Mouse (Mus musculus): ENCODE results near the gene Rdh1. TPM values are rescaled to one million over a fixed set of nuclear protein-coding genes. Genes with fewer than 3 reads are reported as not detected.
"Not testable (repeated sequence)": the region's sequence is repeated elsewhere in the genome, so short reads cannot be mapped to it uniquely, and the experiment has no call there.

Rdh1 gene
- polyA plus RNA-seq, 1 experiment from 2014 or later, result not detected

DNA sequence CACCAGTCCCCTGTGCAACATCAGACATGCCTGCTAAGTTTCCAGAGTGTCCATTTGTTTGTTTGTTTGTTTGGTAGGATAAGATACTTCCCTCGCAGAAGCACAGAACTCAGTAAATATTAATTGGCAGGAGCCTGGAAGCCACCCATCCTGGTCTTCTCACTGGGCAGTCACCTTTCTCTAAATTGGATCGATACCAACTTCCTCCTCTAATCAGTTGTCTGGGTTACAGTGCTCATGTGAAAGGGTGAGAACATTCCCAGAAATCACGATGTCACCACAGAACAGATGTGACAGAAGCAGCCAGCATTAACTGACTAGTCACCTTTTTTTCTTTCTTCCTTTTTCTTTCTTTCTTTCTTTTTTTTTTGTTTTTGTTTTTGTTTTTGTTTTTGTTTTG, 4.3 kb upstream of the Rdh1 start:
- no peaks in the 10 kb centered on the region for H3K27me3 ChIP-seq (ENCODE audit: low read depth, poor library complexity, severe bottlenecking)
- no peak overlapping the region for H3K27ac ChIP-seq
- peaks cover 9% of the 10 kb centered on the region for H3K4me1 ChIP-seq
- H3K9me3 ChIP-seq (replicated peaks), result no peaks in the 10 kb centered on the region
- no peak overlapping the region for H3K4me3 ChIP-seq
- H3K36me3 ChIP-seq, result no peaks in the 10 kb centered on the region
- no peak for DNase-seq (ENCODE audit: low spot score)
- WGBS, result 75% methylated on average over 3 of the region's 3 CpGs

DNA sequence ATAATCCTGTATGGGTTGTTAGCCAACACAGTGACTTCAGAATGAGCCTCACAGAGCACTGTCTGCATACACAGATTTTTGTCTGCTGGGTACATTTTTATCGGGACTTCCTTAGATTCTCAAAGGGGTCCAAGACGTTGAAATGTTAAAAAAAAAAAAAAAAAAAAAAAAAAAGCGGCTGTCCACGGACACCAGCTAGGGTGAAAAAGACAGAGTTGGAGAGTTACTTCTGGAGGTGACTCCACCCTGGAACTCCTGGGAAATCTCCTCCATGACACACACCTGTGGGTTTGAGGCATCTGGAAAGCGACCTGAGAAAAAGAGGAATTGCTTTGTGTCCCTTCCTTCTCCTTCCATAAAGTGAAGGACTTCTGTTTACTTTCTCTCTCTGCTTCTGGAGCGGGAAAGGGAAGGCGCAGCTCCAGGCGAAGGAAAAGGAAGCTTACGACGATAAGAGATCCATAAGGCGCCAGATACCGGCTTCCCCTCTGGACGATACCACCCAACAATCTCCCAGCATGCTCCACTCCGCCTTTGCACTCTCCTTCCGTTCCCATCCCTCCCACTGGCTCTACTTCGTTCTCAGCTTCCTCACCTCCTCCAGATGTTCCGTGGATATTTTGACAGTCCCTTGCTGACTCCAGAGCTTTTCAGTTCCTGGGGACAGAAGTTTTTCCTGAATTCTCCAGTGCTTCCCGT, 3.6 kb upstream of the Rdh1 start:
- Histone ChIP-seq H3K4me1 (0 out of 2 replicates have a peak, but pooled peaks cover 5% of the 10 kb centered on the region), H3K9me3 (replicated peaks) (no peaks in the 10 kb centered on the region), H3K36me3 (no peaks in the 10 kb centered on the region), H3K27me3 (ENCODE audit: low read depth, poor library complexity, severe bottlenecking) (no peaks in the 10 kb centered on the region), H3K27ac (no peak overlapping the region), H3K4me3 (peak overlapping the region; percentile 23; the same call in 1 of the 2 replicates)
- no peak for DNase-seq (ENCODE audit: low spot score)
- WGBS, result 43% methylated on average over 18 of the region's 18 CpGs

DNA sequence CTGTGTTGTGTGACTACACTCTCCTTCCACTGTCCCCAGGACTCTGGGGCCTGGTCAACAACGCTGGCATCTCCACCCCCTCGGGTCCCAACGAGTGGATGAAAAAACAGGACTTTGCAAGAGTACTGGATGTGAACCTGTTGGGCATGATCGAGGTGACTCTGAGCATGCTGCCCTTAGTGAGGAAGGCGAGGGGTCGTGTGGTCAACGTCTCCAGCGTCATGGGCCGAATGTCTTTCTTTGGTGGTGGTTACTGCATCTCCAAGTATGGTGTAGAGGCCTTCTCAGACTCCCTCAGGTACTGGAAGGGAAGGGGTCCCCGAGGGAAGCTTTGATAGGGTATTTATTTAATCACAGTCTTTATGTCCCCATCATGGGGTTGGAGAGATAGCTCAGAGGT, 3.4 kb downstream of the Rdh1 start:
- not testable (repeated sequence) for H3K9me3 ChIP-seq (replicated peaks); H3K27me3 ChIP-seq (ENCODE audit: low read depth, poor library complexity, severe bottlenecking); DNase-seq (ENCODE audit: low spot score); H3K27ac ChIP-seq; H3K4me3 ChIP-seq; H3K36me3 ChIP-seq; H3K4me1 ChIP-seq
- 90% methylated on average over 10 of the region's 10 CpGs for WGBS

DNA sequence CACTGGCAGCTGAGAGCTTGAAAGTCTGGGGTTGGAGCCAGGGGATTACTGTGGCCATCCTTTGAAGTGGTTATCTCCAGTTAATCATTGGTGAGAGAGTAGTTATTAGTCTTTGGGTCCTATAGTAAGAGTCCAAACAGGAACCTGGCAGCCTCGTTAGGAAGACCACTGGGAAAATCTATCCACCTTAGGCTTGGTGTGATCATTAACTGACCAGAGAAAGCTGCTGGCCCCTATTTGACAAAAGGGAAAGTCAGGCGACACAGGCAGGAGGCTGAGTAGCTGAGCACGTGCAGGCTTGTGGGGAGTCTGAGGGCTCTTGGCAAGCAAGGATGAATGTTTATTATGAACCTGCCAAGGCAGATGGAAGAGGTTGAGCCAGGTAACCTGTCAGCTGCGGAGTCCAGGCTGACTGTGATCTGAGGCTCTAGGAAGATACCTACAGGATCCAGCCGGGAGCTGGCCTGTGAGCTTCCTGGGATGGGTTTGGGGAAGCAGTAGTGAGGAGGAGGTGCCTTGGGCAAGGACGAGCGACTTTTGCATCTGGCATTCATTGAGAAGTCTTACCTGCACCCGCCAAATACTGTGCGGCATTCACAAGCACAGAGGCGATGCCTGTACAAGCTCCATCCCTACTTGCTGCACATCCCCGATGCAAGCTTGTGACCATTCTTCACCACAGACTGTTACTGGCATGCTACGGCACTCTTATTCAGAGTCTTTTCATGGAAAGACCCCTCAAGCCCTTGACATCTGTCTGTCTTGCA, 4.6 kb downstream of the Rdh1 start:
- H3K4me1 ChIP-seq, result no peaks in the 10 kb centered on the region
- H3K27ac ChIP-seq, result no peak overlapping the region
- no peak for DNase-seq (ENCODE audit: low spot score)
- H3K36me3 ChIP-seq, result no peaks in the 10 kb centered on the region
- no peaks in the 10 kb centered on the region for H3K9me3 ChIP-seq (replicated peaks)
- no peaks in the 10 kb centered on the region for H3K27me3 ChIP-seq (ENCODE audit: low read depth, poor library complexity, severe bottlenecking)
- H3K4me3 ChIP-seq, result no peak overlapping the region
- WGBS, result 70% methylated on average over 12 of the region's 12 CpGs

DNA sequence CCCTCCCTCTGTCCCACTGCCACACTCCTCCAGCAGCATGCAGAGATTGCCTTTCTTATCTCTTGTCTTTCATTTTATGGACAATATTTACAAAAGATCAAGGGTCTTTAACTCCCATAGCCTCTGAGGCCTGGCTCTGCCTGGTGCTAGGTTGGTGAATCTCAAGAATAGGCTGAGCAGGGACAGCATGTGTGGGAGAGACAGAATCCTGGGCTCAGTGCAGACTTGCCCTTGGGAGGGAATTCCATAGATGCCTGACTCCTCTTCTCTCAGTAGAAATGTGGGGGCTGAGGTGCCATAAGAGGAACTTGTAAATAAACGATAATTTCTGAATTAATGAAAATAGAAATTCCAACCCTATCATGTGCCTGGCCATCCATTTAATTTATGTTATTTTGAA, 7.0 kb downstream of the Rdh1 start:
- Histone ChIP-seq H3K4me3 (no peak overlapping the region), H3K9me3 (replicated peaks) (no peaks in the 10 kb centered on the region), H3K27ac (no peak overlapping the region), H3K36me3 (no peaks in the 10 kb centered on the region), H3K4me1 (no peaks in the 10 kb centered on the region), H3K27me3 (ENCODE audit: low read depth, poor library complexity, severe bottlenecking) (no peaks in the 10 kb centered on the region)
- DNase-seq (ENCODE audit: low spot score), result no peak
- 78% methylated on average over 1 of the region's 1 CpGs for WGBS

DNA sequence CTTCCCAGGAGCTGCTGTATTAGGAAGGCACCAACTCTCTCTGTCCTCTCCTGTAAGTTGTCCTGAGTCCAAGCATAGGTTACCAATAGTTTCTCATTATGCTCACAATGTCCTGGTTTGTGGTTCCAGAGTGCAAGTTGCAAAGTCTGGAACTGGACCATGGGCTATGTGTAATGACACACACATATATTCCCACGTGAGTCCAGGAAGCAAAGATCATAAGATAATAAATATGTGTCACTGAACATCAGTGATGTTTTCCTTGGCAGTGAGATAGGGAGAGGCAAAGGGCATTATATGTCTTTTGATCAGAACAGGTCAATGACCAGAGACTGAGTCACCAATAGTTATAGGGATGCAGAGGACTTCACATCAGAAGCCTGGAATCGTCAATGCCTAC, 16.5 kb downstream of the Rdh1 start, which contains the start of gene Rdh9:
Gene Rdh9 (plus strand): TSS at position 376 of the 400 bp plus-strand sequence.
- Histone ChIP-seq H3K27ac (no peak within 1 kb of the TSS), H3K36me3 (no peaks in the 10 kb centered on the region), H3K4me3 (no peak within 1 kb of the TSS), H3K9me3 (replicated peaks) (no peaks in the 10 kb centered on the region), H3K4me1 (no peaks in the 10 kb centered on the region), H3K27me3 (ENCODE audit: low read depth, poor library complexity, severe bottlenecking) (no peaks in the 10 kb centered on the region)
- WGBS, result 84% methylated on average over 2 of the region's 2 CpGs
- DNase-seq (ENCODE audit: low spot score), result no peak

DNA sequence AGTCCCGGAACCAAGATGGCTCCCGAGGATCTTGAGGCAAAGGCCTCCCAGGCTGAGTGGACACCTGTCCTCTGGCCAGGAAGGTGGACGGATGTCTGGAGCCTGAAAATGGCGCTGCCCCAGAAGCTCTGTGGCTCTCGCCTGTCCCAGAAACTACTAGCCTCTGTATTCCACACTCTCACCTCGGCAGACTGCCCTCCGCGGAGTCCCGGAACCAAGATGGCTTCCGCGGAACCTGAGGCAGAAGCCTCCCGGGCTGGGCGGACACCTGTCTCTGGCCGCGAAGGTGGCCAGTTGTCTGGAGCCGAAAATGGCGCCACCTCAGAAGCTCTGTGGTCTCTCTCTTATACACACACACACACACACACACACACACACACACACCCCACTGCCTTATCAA, 22.8 kb downstream of the Rdh1 start:
- 97% methylated on average over 17 of the region's 17 CpGs for WGBS

DNA sequence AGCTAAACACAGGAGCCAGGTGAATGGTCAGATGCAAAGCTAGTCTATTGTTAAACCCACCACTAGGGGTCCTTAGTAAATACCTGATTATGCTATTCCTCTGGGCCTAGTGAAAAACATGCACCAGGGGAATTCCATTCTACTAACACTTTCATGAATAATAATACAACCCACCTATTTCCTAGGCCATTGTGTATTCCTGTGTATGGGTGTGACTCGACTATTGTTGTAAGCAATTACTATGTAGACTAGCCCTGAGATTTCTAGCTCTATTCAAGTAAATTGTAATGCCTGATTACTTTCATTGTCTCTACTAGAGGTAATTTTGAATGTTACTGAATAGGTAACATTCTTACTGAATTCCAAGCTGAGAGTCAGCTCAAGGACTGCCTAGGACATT, 25.9 kb downstream of the Rdh1 start:
- H3K27me3 ChIP-seq (ENCODE audit: low read depth, poor library complexity, severe bottlenecking); H3K27ac ChIP-seq; H3K36me3 ChIP-seq; DNase-seq (ENCODE audit: low spot score); H3K4me3 ChIP-seq; H3K9me3 ChIP-seq (replicated peaks); H3K4me1 ChIP-seq: not testable (repeated sequence)
- 84% methylated on average over 1 of the region's 1 CpGs for WGBS

More for the DNA sequence above, 22.8 kb downstream of the Rdh1 start:
- DNase-seq (ENCODE audit: low spot score); H3K27ac ChIP-seq; H3K27me3 ChIP-seq (ENCODE audit: low read depth, poor library complexity, severe bottlenecking); H3K4me1 ChIP-seq; H3K36me3 ChIP-seq; H3K4me3 ChIP-seq; H3K9me3 ChIP-seq (replicated peaks): not testable (repeated sequence)

DNA sequence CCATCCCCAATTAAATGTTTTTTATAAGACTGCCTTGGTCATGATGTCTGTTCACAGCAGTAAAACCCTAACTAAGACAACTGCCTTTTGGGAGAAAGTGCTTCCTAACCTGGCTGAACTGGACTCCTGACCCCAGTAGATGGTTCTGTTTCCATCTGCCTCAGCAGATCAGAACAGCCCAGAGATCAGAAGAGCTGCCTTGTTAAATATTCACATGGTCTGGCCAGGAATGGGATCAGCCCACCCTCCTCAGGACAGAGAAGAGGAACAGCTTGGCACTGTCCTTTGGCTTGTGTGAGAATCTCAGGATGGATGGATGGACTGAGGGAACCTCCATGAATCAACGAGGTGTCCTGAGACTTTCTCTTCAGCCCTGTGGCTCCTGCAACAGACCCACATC, 39.8 kb downstream of the Rdh1 start:
- H3K36me3 ChIP-seq, result no peaks in the 10 kb centered on the region
- WGBS, result 85% methylated on average over 1 of the region's 1 CpGs
- no peak for DNase-seq (ENCODE audit: low spot score)
- H3K4me3 ChIP-seq, result no peak overlapping the region
- H3K27me3 ChIP-seq (ENCODE audit: low read depth, poor library complexity, severe bottlenecking), result no peaks in the 10 kb centered on the region
- no peak overlapping the region for H3K27ac ChIP-seq
- no peaks in the 10 kb centered on the region for H3K9me3 ChIP-seq (replicated peaks)
- no peaks in the 10 kb centered on the region for H3K4me1 ChIP-seq

DNA sequence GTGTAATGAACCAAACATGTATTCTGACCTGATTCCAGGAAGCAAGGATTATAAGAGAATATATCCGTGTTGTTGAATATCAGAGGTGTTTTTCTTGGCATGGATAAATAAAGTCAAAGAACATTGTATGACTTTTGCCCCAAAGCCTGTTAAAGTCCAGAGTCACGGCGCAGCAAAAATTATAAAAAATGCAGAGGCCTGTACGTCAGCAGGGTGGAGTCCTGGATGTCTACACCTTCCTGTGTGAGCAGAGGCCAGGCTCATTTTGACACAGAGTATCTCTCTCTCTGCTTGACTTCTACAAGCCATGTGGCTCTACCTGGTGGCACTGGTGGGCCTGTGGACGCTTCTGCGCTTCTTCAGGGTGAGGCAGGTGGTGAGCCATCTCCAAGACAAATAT, 41.4 kb downstream of the Rdh1 start, which contains the start of gene Rdh16:
Gene Rdh16 (plus strand): TSS at position 262 of the 400 bp plus-strand sequence.
- DNase-seq (ENCODE audit: low spot score), result no peak
- H3K9me3 ChIP-seq (replicated peaks), result no peaks in the 10 kb centered on the region
- WGBS, result 90% methylated on average over 6 of the region's 6 CpGs
- no peaks in the 10 kb centered on the region for H3K36me3 ChIP-seq
- no peak within 1 kb of the TSS for H3K4me3 ChIP-seq
- no peak within 1 kb of the TSS for H3K27ac ChIP-seq
- no peaks in the 10 kb centered on the region for H3K4me1 ChIP-seq
- no peaks in the 10 kb centered on the region for H3K27me3 ChIP-seq (ENCODE audit: low read depth, poor library complexity, severe bottlenecking)

DNA sequence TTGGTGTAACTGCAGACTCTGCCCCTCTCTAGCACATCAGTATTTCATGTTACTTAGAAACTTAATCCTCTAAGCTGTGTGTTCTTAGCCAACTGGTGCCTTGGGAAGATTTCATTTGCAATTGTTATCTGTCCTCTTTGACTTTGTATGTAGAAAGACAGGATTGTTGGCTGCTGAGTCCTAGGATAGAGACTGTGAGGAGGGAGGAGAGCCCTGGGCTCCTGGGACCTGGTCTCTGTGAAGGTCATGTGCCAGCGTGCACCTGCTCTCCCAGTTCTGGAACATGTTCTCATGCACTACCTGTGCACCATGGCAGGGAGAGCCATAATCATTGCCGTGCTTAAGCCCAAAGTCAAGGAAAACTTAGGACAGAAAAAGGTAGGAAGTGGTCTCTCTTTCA, 42.1 kb downstream of the Rdh1 start:
- H3K27me3 ChIP-seq (ENCODE audit: low read depth, poor library complexity, severe bottlenecking), result no peaks in the 10 kb centered on the region
- H3K27ac ChIP-seq, result no peak overlapping the region
- no peaks in the 10 kb centered on the region for H3K4me1 ChIP-seq
- DNase-seq (ENCODE audit: low spot score), result no peak
- no peak overlapping the region for H3K4me3 ChIP-seq
- no peaks in the 10 kb centered on the region for H3K9me3 ChIP-seq (replicated peaks)
- H3K36me3 ChIP-seq, result no peaks in the 10 kb centered on the region
- WGBS, result 90% methylated on average over 2 of the region's 2 CpGs

DNA sequence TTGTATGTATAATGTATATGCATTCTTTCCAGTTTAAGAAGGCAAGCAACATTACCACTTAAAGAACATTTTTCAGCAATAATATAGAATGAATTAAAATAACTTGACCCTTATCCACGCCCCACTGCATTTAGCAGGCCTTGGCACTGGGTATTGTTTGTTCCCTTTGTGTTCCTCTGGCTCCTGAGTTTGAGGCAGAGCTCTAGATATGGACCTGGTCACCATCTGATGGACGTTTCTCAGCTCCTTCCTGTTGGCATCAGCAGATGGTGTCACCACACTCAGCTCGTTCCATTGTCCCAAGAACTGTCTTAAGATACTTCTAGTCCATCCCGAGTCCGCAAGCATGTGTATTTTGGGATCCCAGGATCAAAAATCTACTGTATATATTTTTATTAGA, 42.7 kb downstream of the Rdh1 start:
- H3K9me3 ChIP-seq (replicated peaks), result no peaks in the 10 kb centered on the region
- 80% methylated on average over 5 of the region's 5 CpGs for WGBS
- no peaks in the 10 kb centered on the region for H3K27me3 ChIP-seq (ENCODE audit: low read depth, poor library complexity, severe bottlenecking)
- no peak for DNase-seq (ENCODE audit: low spot score)
- H3K36me3 ChIP-seq, result no peaks in the 10 kb centered on the region
- H3K4me1 ChIP-seq, result no peaks in the 10 kb centered on the region
- no peak overlapping the region for H3K4me3 ChIP-seq
- H3K27ac ChIP-seq, result no peak overlapping the region

DNA sequence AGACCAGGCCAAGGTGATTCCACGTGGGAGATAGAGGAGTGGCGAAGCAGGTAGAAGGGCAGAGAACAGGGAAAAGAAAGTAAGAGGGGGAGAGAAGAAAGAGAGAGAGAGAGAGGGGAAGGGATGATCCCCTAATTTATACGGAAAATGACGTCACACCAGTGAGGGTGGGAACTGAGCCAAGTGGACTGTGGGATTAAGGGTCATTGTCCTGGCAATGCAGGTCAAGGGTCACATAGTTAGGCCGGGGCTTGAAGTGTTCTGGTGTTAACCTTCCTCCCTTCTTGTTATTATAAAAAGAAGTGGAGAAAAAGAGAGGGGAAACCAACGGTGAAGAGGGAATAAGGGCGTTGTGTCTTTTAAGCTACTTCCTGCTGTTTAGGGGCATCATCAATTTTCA, 44.9 kb downstream of the Rdh1 start:
- H3K36me3 ChIP-seq, result no peaks in the 10 kb centered on the region
- H3K4me1 ChIP-seq, result no peaks in the 10 kb centered on the region
- H3K27me3 ChIP-seq (ENCODE audit: low read depth, poor library complexity, severe bottlenecking), result no peaks in the 10 kb centered on the region
- H3K9me3 ChIP-seq (replicated peaks), result no peaks in the 10 kb centered on the region
- H3K4me3 ChIP-seq, result no peak overlapping the region
- WGBS, result 75% methylated on average over 7 of the region's 7 CpGs
- no peak overlapping the region for H3K27ac ChIP-seq
- DNase-seq (ENCODE audit: low spot score), result no peak

Data from limb, embryonic 10.5 days (tissue).